Mouse (Mus musculus) limb, embryonic 15.5 days (tissue): ENCODE measurements around the gene Snrk. TPM values are rescaled to one million over a fixed set of nuclear protein-coding genes. Genes with fewer than 3 reads are reported as not detected.
"Not testable (repeated sequence)": the region's sequence is repeated elsewhere in the genome, so short reads cannot be mapped to it uniquely, and the experiment has no call there.

Experiments
- ATAC-seq: fragments of 200-750 bp; cut with Nextera tagmentation; 2 replicates; pipeline ENCODE4 v1.8.0; 2017; ENCODE audit warnings: low read depth, moderate TSS enrichment; ENCODE audit not compliant: insufficient number of reproducible peaks, low FRiP score, low TSS enrichment
- H3K27ac ChIP-seq: fragments of 300-500 bp; sonication (generic); 2 replicates; pipeline ENCODE4 v1.5.1; 2015; ENCODE audit warnings: moderate library complexity, mild to moderate bottlenecking, inconsistent platforms
- H3K27me3 ChIP-seq: fragments of 300-500 bp; sonication (generic); 2 replicates; pipeline ENCODE4 v1.6.1; 2015; ENCODE audit warnings: inconsistent platforms
- H3K36me3 ChIP-seq: fragments of 300-500 bp; sonication (generic); 2 replicates; pipeline ENCODE4 v1.6.1; 2015; ENCODE audit warnings: inconsistent platforms
- H3K4me1 ChIP-seq: fragments of 300-500 bp; sonication (generic); 2 replicates; pipeline ENCODE4 v1.6.1; 2015; ENCODE audit warnings: inconsistent platforms
- H3K4me2 ChIP-seq: fragments of 300-500 bp; sonication (generic); 2 replicates; pipeline ENCODE4 v1.6.1; 2015; ENCODE audit warnings: mild to moderate bottlenecking, inconsistent platforms
- H3K4me3 ChIP-seq: fragments of 300-500 bp; sonication (generic); 2 replicates; pipeline ENCODE4 v1.5.1; 2015; ENCODE audit warnings: mild to moderate bottlenecking, inconsistent platforms
- H3K9ac ChIP-seq: fragments of 300-500 bp; sonication (generic); 2 replicates; pipeline ENCODE4 v1.6.1; 2015; ENCODE audit warnings: inconsistent platforms
- H3K9me3 ChIP-seq: fragments of 300-500 bp; sonication (generic); 2 replicates; pipeline ENCODE4 v1.6.1; 2016; ENCODE audit warnings: inconsistent platforms
- WGBS: fragments of 180-500 bp; shearing (Covaris S2); methylation state at CpG from one replicate; pipeline ENCODE4 v1.1.7; 2015; 5-methylcytosine and 5-hydroxymethylcytosine counted together
- polyA plus RNA-seq: library from polyadenylated mRNA; unstranded; fragments of >200 nt; fragmentation: Nextera tagmentation; extraction: Ambion mirVana; gene quantifications from 2 replicates; pipeline ENCODE4 v1.2.1, GENCODE M21; 2015

Snrk gene
- polyA plus RNA-seq, 1 experiment from 2014 or later, result 58.0 TPM

- H3K27ac ChIP-seq, result no peak overlapping the region
- peaks cover 11% of the 10 kb centered on the region for H3K36me3 ChIP-seq
- H3K9me3 ChIP-seq, result no peaks in the 10 kb centered on the region
- 0 out of 2 replicates have a peak, but pooled peaks cover 2% of the 10 kb centered on the region for H3K4me1 ChIP-seq
- no peaks in the 10 kb centered on the region for H3K27me3 ChIP-seq
- no peak for ATAC-seq
- H3K4me3 ChIP-seq, result no peak overlapping the region
- WGBS, result 84% methylated on average over 9 of the region's 9 CpGs
- no peak overlapping the region for H3K9ac ChIP-seq
- no peak overlapping the region for H3K4me2 ChIP-seq
Measured at GRCm38 (mm10) chr9:122149997-122150826, 33.1 kb downstream of the Snrk start.

GRCm38 (mm10) chr9:122152063-122152462 is 35.0 kb downstream of the Snrk start:
- Histone ChIP-seq H3K9me3 (no peaks in the 10 kb centered on the region), H3K27me3 (no peaks in the 10 kb centered on the region), H3K4me3 (no peak overlapping the region), H3K4me2 (no peak overlapping the region), H3K4me1 (0 out of 2 replicates have a peak, but pooled peaks cover 2% of the 10 kb centered on the region), H3K9ac (no peak overlapping the region), H3K36me3 (peaks cover 11% of the 10 kb centered on the region), H3K27ac (no peak overlapping the region)
- no peak for ATAC-seq
- 86% methylated on average over 4 of the region's 4 CpGs for WGBS

- no peak overlapping the region for H3K9ac ChIP-seq
- H3K4me2 ChIP-seq, result no peak overlapping the region
- H3K9me3 ChIP-seq, result no peaks in the 10 kb centered on the region
- 0 out of 2 replicates have a peak, but pooled peaks cover 2% of the 10 kb centered on the region for H3K4me1 ChIP-seq
- H3K27ac ChIP-seq, result no peak overlapping the region
- no peak for ATAC-seq
- WGBS, result 80% methylated on average over 1 of the region's 1 CpGs
- no peak overlapping the region for H3K4me3 ChIP-seq
- H3K36me3 ChIP-seq, result peaks cover 15% of the 10 kb centered on the region
- H3K27me3 ChIP-seq, result no peaks in the 10 kb centered on the region
Measured at GRCm38 (mm10) chr9:122152501-122152900, 35.4 kb downstream of the Snrk start.

- Histone ChIP-seq H3K27ac (no peak overlapping the region), H3K4me3 (no peak overlapping the region), H3K9me3 (no peaks in the 10 kb centered on the region), H3K9ac (no peak overlapping the region), H3K27me3 (no peaks in the 10 kb centered on the region), H3K36me3 (peaks cover 24% of the 10 kb centered on the region), H3K4me2 (no peak overlapping the region), H3K4me1 (0 out of 2 replicates have a peak, but pooled peaks cover 2% of the 10 kb centered on the region)
- WGBS, result 91% methylated on average over 3 of the region's 3 CpGs
- no peak for ATAC-seq
Measured at GRCm38 (mm10) chr9:122153436-122153835, 36.4 kb downstream of the Snrk start.

GRCm38 (mm10) chr9:122155193-122155592 is 38.1 kb downstream of the Snrk start:
- H3K4me1 ChIP-seq, result 0 out of 2 replicates have a peak, but pooled peaks cover 2% of the 10 kb centered on the region
- H3K36me3 ChIP-seq, result peaks cover 31% of the 10 kb centered on the region
- no peaks in the 10 kb centered on the region for H3K27me3 ChIP-seq
- ATAC-seq, result no peak
- no peak overlapping the region for H3K9ac ChIP-seq
- no peak overlapping the region for H3K4me3 ChIP-seq
- no peaks in the 10 kb centered on the region for H3K9me3 ChIP-seq
- H3K4me2 ChIP-seq, result no peak overlapping the region
- no peak overlapping the region for H3K27ac ChIP-seq
- WGBS, result 94% methylated on average over 1 of the region's 1 CpGs

GRCm38 (mm10) chr9:122156389-122157078 is 39.5 kb downstream of the Snrk start:
- Histone ChIP-seq H3K4me2 (no peak overlapping the region), H3K36me3 (peaks cover 40% of the 10 kb centered on the region)
- 84% methylated on average over 5 of the region's 5 CpGs for WGBS

GRCm38 (mm10) chr9:122157079-122157441 is 40.0 kb downstream of the Snrk start:
- peaks cover 39% of the 10 kb centered on the region for H3K36me3 ChIP-seq
- 94% methylated on average over 14 of the region's 14 CpGs for WGBS

More at GRCm38 (mm10) chr9:122156389-122157078, 39.5 kb downstream of the Snrk start:
- no peaks in the 10 kb centered on the region for H3K9me3 ChIP-seq
- H3K4me3 ChIP-seq, result no peak overlapping the region
- H3K9ac ChIP-seq, result no peak overlapping the region
- H3K27me3 ChIP-seq, result no peaks in the 10 kb centered on the region
- no peak overlapping the region for H3K27ac ChIP-seq
- no peak for ATAC-seq
- H3K4me1 ChIP-seq, result 0 out of 2 replicates have a peak, but pooled peaks cover 2% of the 10 kb centered on the region

GRCm38 (mm10) chr9:122164535-122164934 is 47.5 kb downstream of the Snrk start:
- Histone ChIP-seq H3K4me3 (no peak overlapping the region), H3K9ac (no peak overlapping the region), H3K9me3 (no peaks in the 10 kb centered on the region), H3K27me3 (no peaks in the 10 kb centered on the region), H3K4me1 (no peaks in the 10 kb centered on the region), H3K4me2 (no peak overlapping the region), H3K27ac (no peak overlapping the region), H3K36me3 (peaks cover 62% of the 10 kb centered on the region)
- 92% methylated on average over 4 of the region's 4 CpGs for WGBS
- no peak for ATAC-seq

More at GRCm38 (mm10) chr9:122157079-122157441, 40.0 kb downstream of the Snrk start:
- Histone ChIP-seq H3K9ac (no peak overlapping the region), H3K27ac (no peak overlapping the region), H3K27me3 (no peaks in the 10 kb centered on the region), H3K4me1 (0 out of 2 replicates have a peak, but pooled peaks cover 2% of the 10 kb centered on the region), H3K4me2 (no peak overlapping the region), H3K4me3 (no peak overlapping the region), H3K9me3 (no peaks in the 10 kb centered on the region)
- no peak for ATAC-seq

- not testable (repeated sequence) for H3K4me3 ChIP-seq, H3K27ac ChIP-seq
- WGBS, result 83% methylated on average over 5 of the region's 5 CpGs
Measured at GRCm38 (mm10) chr9:122167719-122168118, 50.7 kb downstream of the Snrk start.

GRCm38 (mm10) chr9:122169901-122170300 is 52.8 kb downstream of the Snrk start:
- Histone ChIP-seq H3K9me3 (no peaks in the 10 kb centered on the region), H3K4me3 (no peak overlapping the region), H3K27me3 (no peaks in the 10 kb centered on the region), H3K9ac (no peak overlapping the region), H3K36me3 (peaks cover 54% of the 10 kb centered on the region), H3K4me2 (no peak overlapping the region), H3K27ac (no peak overlapping the region), H3K4me1 (peaks cover 9% of the 10 kb centered on the region)
- WGBS, result 92% methylated on average over 6 of the region's 6 CpGs
- no peak for ATAC-seq

More at GRCm38 (mm10) chr9:122167719-122168118, 50.7 kb downstream of the Snrk start:
- not testable (repeated sequence) for H3K4me2 ChIP-seq, H3K27me3 ChIP-seq, ATAC-seq, H3K9ac ChIP-seq, H3K4me1 ChIP-seq, H3K9me3 ChIP-seq
- peaks cover 63% of the 10 kb centered on the region for H3K36me3 ChIP-seq

- Histone ChIP-seq H3K4me2 (no peak overlapping the region), H3K4me3 (no peak overlapping the region), H3K27me3 (no peaks in the 10 kb centered on the region), H3K9ac (no peak overlapping the region), H3K27ac (no peak overlapping the region), H3K36me3 (peaks cover 30% of the 10 kb centered on the region), H3K9me3 (no peaks in the 10 kb centered on the region), H3K4me1 (peaks cover 10% of the 10 kb centered on the region)
- ATAC-seq, result no peak
- 87% methylated on average over 11 of the region's 11 CpGs for WGBS
Measured at GRCm38 (mm10) chr9:122172612-122173186, 55.6 kb downstream of the Snrk start.
